Mouse (Mus musculus) liver, embryonic 16.5 days (tissue): ENCODE measurements around the gene Gtf2h4. TPM values are rescaled to one million over a fixed set of nuclear protein-coding genes. Genes with fewer than 3 reads are reported as not detected.

ENCODE experiments used
- ATAC-seq: fragments of 200-750 bp; cut with Nextera tagmentation; 2 replicates; pipeline ENCODE4 v1.8.0; 2017; ENCODE audit warnings: low read depth, mild to moderate bottlenecking, moderate number of reproducible peaks, moderate library complexity
- H3K27ac ChIP-seq: fragments of 300-500 bp; sonication (generic); 2 replicates; pipeline ENCODE4 v1.5.1; 2014; ENCODE audit warnings: mild to moderate bottlenecking, low read length
- H3K27me3 ChIP-seq: fragments of 300-500 bp; sonication (generic); 2 replicates; pipeline ENCODE4 v1.6.1; 2014; ENCODE audit warnings: low read depth, low read length, mixed read lengths; ENCODE audit not compliant: control insufficient read depth, insufficient read depth
- H3K36me3 ChIP-seq: fragments of 300-500 bp; sonication (generic); 2 replicates; pipeline ENCODE4 v1.6.1; 2014; ENCODE audit warnings: mild to moderate bottlenecking; ENCODE audit not compliant: control insufficient read depth, insufficient read depth
- H3K4me1 ChIP-seq: fragments of 300-500 bp; sonication (generic); 2 replicates; pipeline ENCODE4 v1.6.1; 2014; ENCODE audit warnings: low read depth, low read length, mixed read lengths; ENCODE audit not compliant: control insufficient read depth
- H3K4me2 ChIP-seq: fragments of 300-500 bp; sonication (generic); 2 replicates; pipeline ENCODE4 v1.6.1; 2014; ENCODE audit warnings: low read depth, low read length, mixed read lengths
- H3K4me3 ChIP-seq: fragments of 300-500 bp; sonication (generic); 2 replicates; pipeline ENCODE4 v1.5.1; 2014; ENCODE audit warnings: low read depth, mild to moderate bottlenecking, low read length
- H3K9ac ChIP-seq: fragments of 300-500 bp; sonication (generic); 2 replicates; pipeline ENCODE4 v1.6.1; 2014; ENCODE audit warnings: low read depth, low read length
- H3K9me3 ChIP-seq: fragments of 300-500 bp; sonication (generic); replicated peaks from 2 replicates; pipeline ENCODE4 v1.6.1; 2016; ENCODE audit warnings: low read length; ENCODE audit not compliant: control insufficient read depth
- WGBS: fragments of 180-500 bp; shearing (Covaris S2); extraction: QIAGEN DNeasy Blood & Tissue Kit; methylation state at CpG from one replicate; pipeline ENCODE4 v1.1.7; 2014; ENCODE audit not compliant: insufficient replicate concordance; 5-methylcytosine and 5-hydroxymethylcytosine counted together
- polyA plus RNA-seq: library from polyadenylated mRNA; unstranded; fragments of >200 nt; fragmentation: Nextera tagmentation; extraction: Ambion mirVana; gene quantifications from 2 replicates; pipeline ENCODE4 v1.2.1, GENCODE M21; 2015

Gtf2h4 gene
- 21.4 and 21.6 TPM in 2 replicates for polyA plus RNA-seq

DNA sequence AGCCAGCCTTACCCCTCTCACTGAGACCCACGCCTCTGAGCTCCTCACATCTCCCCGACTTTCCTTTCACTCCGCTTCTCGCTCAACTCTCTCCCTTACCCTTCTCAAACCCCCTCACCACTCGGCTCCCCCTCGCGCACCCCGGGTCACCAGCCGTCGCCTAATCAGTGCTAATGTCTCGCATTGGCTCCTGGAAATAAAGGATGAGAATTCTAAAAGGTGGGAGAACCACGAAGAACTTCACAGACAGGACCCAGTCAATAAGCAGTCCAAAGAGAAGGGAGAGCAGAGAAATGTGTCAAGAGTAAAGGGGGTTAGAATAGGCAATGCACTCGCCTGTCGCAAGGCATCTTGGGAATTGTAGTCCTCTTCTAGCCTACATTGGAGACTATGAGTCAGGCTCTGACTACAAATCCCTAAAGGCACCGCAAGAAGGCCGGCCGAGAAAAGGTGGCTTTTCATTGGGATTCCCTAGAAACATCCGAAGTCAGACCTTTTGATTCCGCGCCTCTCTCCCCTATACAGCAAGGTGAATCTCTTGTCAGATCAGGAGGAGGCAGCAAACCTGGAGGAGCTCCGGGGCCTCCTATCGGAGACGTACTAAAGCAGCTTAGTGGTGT lies at the start of gene Gtf2h4:
TSS of gene Gtf2h4 (minus strand) at position 324 of the 620 bp plus-strand sequence.
- H3K4me2 ChIP-seq: peak within 1 kb of the TSS; percentile 67
- H3K9me3 ChIP-seq: no peaks in the 10 kb centered on the region
- H3K36me3 ChIP-seq: no peaks in the 10 kb centered on the region
- H3K27ac ChIP-seq: no peak within 1 kb of the TSS
- WGBS: 2% methylated on average over 23 of the region's 23 CpGs
- peak within 1 kb of the TSS; percentile 70 for H3K4me3 ChIP-seq
- H3K9ac ChIP-seq: peak within 1 kb of the TSS; percentile 80
- ATAC-seq: peak; percentile 97
- peaks cover 6% of the 10 kb centered on the region for H3K4me1 ChIP-seq
- no peaks in the 10 kb centered on the region for H3K27me3 ChIP-seq

DNA sequence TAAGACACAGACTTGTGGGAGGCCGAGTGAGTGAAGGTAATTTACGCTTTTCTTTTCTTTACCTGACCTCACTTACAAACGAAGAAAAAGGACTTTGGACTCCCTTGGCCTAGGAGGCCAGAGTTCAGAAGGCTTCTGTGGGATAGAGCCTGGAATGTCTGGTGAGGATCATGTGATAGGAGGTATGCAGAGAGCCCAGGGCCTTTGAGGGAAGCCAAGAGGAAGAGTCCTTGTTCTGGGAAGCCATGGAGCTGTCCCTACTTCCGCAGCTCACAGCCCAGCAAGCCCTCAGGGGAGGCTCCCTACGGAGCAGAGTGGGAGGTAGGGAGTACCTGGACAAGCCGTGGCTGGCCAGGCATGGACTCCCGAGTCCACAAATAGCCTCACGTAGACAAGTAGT lies 48.1 kb upstream of the Gtf2h4 start:
- Histone ChIP-seq H3K4me2 (no peak overlapping the region), H3K36me3 (no peaks in the 10 kb centered on the region), H3K9me3 (no peaks in the 10 kb centered on the region), H3K9ac (no peak overlapping the region), H3K4me1 (peaks cover under 1% of the 10 kb centered on the region; the same call in 1 of the 2 replicates), H3K4me3 (no peak overlapping the region), H3K27ac (no peak overlapping the region), H3K27me3 (peaks cover 3% of the 10 kb centered on the region; the same call in 1 of the 2 replicates)
- no peak for ATAC-seq
- WGBS: 43% methylated on average over 8 of the region's 8 CpGs

DNA sequence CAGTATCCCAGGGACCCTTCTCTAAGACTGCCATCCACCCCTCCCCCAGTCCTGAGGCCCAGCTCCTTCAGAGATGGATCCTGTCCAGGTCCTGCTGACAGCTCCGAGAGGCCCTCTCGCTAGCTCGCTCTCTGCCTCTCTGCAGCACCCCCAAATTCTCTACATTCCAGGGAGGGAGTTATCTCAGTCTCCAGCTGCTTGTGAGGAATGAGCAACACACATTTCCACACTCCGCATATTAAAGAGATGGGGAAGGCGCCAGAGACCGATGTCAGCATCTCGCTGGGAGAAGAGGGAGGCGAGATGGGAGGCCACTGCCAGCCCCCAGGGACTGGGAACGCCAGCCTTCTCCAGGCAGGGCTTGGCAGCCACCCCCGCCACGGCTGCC lies 46.8 kb upstream of the Gtf2h4 start:
- no peaks in the 10 kb centered on the region for H3K9me3 ChIP-seq
- H3K36me3 ChIP-seq: no peaks in the 10 kb centered on the region
- no peak overlapping the region for H3K27ac ChIP-seq
- no peak for ATAC-seq
- no peak overlapping the region for H3K4me2 ChIP-seq
- no peak overlapping the region for H3K9ac ChIP-seq
- 30% methylated on average over 11 of the region's 11 CpGs for WGBS
- H3K4me3 ChIP-seq: no peak overlapping the region
- H3K4me1 ChIP-seq: no peaks in the 10 kb centered on the region
- peaks cover 3% of the 10 kb centered on the region; the same call in 1 of the 2 replicates for H3K27me3 ChIP-seq

DNA sequence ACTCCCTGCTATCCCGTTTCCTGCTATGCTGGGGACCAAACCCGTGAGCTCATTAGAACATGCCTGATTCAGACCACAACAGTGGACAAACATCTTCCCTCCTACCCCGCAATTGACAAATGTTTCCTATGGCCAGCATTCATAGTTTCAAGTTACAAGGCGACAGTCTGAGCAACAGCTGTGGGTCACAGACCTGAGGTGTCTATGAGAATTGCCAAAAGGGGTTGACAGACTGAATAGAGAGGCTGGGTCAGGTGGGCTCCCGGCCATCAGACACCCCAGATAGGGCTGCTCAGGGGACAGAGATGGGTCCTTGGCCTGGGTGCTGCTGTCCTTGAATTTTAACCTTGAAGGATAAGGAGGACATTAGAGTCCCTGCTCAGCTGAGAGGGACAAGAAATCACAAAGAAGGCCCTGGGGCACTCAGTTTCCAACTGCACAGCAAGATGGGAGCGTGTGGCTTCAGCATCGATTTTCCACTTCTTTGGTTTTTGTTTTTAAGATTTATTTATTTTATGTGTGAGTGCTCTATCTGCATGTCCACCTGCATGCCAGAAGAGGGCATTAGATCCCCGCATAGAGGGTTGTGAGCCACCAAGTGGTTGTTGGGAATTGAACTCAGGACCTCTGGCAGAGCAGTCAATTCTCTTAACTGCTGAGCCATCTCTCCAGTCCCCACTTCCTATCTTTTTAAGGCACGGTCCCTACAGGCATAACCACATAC lies 46.2 kb upstream of the Gtf2h4 start:
- H3K9me3 ChIP-seq: no peaks in the 10 kb centered on the region
- no peak overlapping the region for H3K4me3 ChIP-seq
- no peak overlapping the region for H3K27ac ChIP-seq
- no peak overlapping the region for H3K4me2 ChIP-seq
- H3K9ac ChIP-seq: no peak overlapping the region
- H3K4me1 ChIP-seq: no peaks in the 10 kb centered on the region
- ATAC-seq: no peak
- no peaks in the 10 kb centered on the region for H3K36me3 ChIP-seq
- 46% methylated on average over 9 of the region's 9 CpGs for WGBS
- H3K27me3 ChIP-seq: peaks cover 3% of the 10 kb centered on the region; the same call in 1 of the 2 replicates

DNA sequence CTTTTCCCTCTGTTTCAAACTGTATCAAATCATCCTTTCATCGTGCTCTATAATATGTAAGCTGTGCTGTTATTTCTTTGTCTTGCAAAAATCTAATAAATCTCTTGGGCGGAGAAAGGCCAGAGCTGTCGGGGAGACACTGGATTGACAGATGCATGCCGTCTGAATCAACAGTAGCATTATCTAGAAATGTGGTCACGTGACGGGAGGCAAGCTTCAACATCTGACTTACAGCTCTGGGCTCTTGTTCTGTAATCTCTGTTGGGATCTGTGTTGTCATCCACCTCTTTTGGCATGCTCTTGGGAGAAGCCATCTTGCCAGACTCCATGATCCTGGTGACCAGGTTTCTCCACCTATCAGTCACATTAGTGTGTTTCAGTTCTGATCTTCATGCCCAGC lies 43.5 kb upstream of the Gtf2h4 start:
- 57% methylated on average over 6 of the region's 6 CpGs for WGBS
- ATAC-seq: no peak
- H3K4me3 ChIP-seq: no peak overlapping the region
- no peak overlapping the region for H3K27ac ChIP-seq
- peaks cover 3% of the 10 kb centered on the region; the same call in 1 of the 2 replicates for H3K27me3 ChIP-seq
- H3K9me3 ChIP-seq: no peaks in the 10 kb centered on the region
- no peak overlapping the region for H3K4me2 ChIP-seq
- H3K4me1 ChIP-seq: no peaks in the 10 kb centered on the region; the same call in 1 of the 2 replicates
- H3K36me3 ChIP-seq: no peaks in the 10 kb centered on the region
- no peak overlapping the region for H3K9ac ChIP-seq

DNA sequence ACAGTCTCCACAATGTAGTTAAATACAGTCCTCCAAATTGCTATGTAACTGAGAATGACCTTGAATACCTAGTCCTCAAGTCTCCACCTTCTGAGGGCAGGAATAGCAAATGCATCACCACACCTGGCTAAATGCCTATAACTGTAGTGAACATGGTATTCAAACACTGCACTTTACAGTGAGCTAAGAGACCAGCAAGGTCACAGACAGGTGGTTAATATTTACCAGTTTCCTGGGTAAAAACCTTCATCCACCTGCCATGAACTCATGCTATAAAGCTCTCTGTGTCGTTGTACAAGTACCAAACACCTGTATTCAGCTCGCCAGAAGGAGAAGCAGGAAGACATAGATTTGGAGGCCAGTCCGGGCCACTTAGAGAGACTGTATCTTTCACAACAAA lies 42.6 kb upstream of the Gtf2h4 start:
- Histone ChIP-seq H3K4me1 (no peaks in the 10 kb centered on the region; the same call in 1 of the 2 replicates), H3K36me3 (no peaks in the 10 kb centered on the region), H3K4me3 (no peak overlapping the region), H3K9ac (no peak overlapping the region), H3K9me3 (no peaks in the 10 kb centered on the region), H3K27ac (no peak overlapping the region), H3K27me3 (no peaks in the 10 kb centered on the region; the same call in 1 of the 2 replicates), H3K4me2 (no peak overlapping the region)
- peak; percentile 69 for ATAC-seq
- 41% methylated on average over 3 of the region's 3 CpGs for WGBS

DNA sequence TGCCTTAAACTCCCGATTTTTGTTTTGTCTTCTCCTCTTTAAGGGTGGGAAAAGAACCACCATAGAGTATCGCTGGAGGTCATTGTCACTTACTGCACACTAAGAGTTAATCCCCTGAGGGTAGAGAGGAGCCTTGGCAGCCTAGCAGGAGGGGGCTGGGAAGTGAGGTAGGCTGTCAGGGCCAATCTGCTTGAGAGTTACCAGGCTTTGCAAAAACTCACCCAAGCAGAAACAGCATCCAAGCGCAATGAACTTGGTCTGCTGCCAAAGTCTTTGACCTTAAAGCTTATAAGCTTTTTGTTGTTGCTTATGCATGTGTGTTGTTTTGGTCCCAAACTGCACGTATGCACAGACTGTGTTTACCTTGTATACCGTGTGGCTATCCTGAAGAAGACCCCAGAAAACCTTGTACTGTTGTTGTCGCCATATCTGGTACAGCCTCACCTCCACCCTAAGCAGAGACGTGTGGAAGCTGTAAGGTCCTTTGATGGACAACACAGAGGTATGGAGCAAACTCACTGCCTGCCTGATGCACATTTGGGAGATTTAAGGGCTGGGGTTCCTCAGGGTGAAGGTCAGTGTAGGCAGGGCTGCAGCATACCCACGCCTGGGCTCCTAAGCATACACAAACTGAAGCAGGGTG lies 37.3 kb upstream of the Gtf2h4 start:
- no peak overlapping the region for H3K4me3 ChIP-seq
- 33% methylated on average over 8 of the region's 8 CpGs for WGBS
- no peaks in the 10 kb centered on the region for H3K9me3 ChIP-seq
- no peak overlapping the region for H3K4me2 ChIP-seq
- ATAC-seq: no peak
- no peaks in the 10 kb centered on the region; the same call in 1 of the 2 replicates for H3K4me1 ChIP-seq
- H3K9ac ChIP-seq: no peak overlapping the region
- H3K27ac ChIP-seq: no peak overlapping the region
- H3K36me3 ChIP-seq: no peaks in the 10 kb centered on the region
- no peaks in the 10 kb centered on the region; the same call in 1 of the 2 replicates for H3K27me3 ChIP-seq

DNA sequence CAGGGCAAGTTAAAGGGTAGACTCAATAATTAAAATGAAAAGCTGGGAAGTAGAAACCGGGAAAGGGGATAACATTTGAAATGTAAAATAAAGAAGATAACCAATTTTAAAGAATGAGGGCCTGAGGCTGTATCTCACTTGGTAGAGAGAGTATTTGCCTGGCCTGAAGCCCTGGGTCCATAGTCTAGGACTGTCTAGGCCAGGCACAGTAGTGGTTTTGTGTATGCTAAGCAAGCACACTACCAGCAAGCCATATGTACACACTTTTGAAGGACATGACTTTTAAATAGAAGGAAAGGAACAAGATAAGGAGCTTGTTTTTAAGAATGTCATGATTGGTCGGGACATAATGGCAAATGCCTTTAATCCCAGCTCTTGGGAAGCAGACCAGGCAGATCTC lies 35.1 kb upstream of the Gtf2h4 start:
- no peak overlapping the region for H3K27ac ChIP-seq
- no peaks in the 10 kb centered on the region; the same call in 1 of the 2 replicates for H3K4me1 ChIP-seq
- no peaks in the 10 kb centered on the region for H3K9me3 ChIP-seq
- 29% methylated on average over 2 of the region's 2 CpGs for WGBS
- no peak overlapping the region for H3K4me3 ChIP-seq
- ATAC-seq: peak; percentile 75; the same call in 1 of the 2 replicates
- H3K9ac ChIP-seq: no peak overlapping the region
- H3K4me2 ChIP-seq: no peak overlapping the region
- H3K36me3 ChIP-seq: no peaks in the 10 kb centered on the region
- H3K27me3 ChIP-seq: peaks cover 12% of the 10 kb centered on the region
